Mouse (Mus musculus) kidney, adult 2 months (tissue): ENCODE data around the gene Npb.

ENCODE experiments used
- CTCF ChIP-seq: fragments of 200-500 bp; conservative IDR thresholded peaks from 2 replicates; pipeline ENCODE4 v1.5.1; 2011; ENCODE audit warnings: low read depth, mild to moderate bottlenecking, control low read depth, low read length, moderate library complexity, mixed read lengths; ENCODE audit not compliant: insufficient read depth, insufficient read length
- POLR2A ChIP-seq: fragments of 200-500 bp; IDR thresholded peaks from one replicate; pipeline ENCODE4 v1.6.1; 2011; ENCODE audit warnings: low read depth, low read length, control low read depth

GRCm38 (mm10) chr11:120627468-120628300, 19.4 kb downstream of the Npb start:
- TF ChIP-seq POLR2A (no peak), CTCF (no peak)
